In the genomic region with DNA sequence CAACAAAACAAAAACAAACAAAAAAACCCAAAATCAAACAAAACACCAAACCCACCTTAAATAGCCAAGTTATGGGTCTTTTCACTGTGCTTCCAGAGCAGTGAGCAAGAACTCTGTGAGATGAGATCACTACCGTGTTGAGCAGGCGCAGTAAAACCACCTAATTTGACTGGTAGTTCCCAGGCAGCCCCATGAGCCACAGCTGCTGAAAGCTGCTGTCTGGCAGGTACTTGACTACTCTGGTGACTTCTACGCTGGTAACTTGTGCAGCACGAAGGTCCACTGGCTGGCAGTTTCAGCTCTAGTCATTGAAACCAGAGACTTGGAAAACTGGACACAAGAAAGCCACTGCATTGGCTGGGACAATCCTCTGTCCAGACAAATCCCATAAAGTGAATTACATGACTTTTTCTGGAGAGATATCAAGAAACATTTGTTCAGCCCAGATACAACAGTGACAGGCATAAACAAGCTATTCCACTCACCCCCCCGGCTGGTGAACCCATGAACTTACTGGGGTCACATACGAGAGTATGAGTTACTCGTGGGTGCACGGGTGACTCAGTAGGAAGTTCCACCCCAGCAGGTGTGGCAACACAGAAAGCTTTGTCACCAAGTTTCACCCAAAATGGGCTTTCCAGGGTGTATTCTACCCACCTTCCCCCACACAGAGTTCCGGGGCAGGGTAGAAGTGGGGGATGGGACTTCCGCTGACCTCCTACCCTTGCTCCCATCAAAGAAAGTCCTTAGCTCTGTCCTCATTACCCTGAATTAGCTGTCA, we compare ENCODE assay signal across 11 mouse cellular contexts. TPM values are rescaled to one million over a fixed set of nuclear protein-coding genes. Genes with fewer than 3 reads are reported as not detected.
DNase-seq lines count a peak whose midpoint lies in the region; ATAC-seq and TF ChIP-seq lines count a peak whose summit lies in the region.
"Had no signal": no experiment of that assay in that cellular context is flagged by ENCODE, and none has a peak within 500 bp of the region (broad histone marks: within the 10 kb centered on the region; RNA-seq: fewer than 3 reads in every experiment).

No protein-coding gene starts in this region.

- H3K27me3 ChIP-seq in midbrain, embryonic 11.5 days (ENCODE audit: control insufficient read depth, insufficient read depth, low read length), result no peaks in the 10 kb centered on the region
- no peaks in the 10 kb centered on the region for H3K27me3 ChIP-seq in midbrain, postnatal 0 days (ENCODE audit: insufficient read depth, low read length)
- no peaks in the 10 kb centered on the region for H3K27me3 ChIP-seq in forebrain, embryonic 13.5 days
- H3K27me3 ChIP-seq: hindbrain, embryonic 12.5 days had no signal

- H3K9ac ChIP-seq in midbrain, embryonic 11.5 days (ENCODE audit: low read length), result no peak overlapping the region
- H3K9ac ChIP-seq in midbrain, postnatal 0 days (replicated peaks; ENCODE audit: low read length, poor library complexity, severe bottlenecking), result no peak overlapping the region
- H3K9ac ChIP-seq in forebrain, embryonic 13.5 days, result no peak overlapping the region
- H3K9ac ChIP-seq: hindbrain, embryonic 12.5 days had no signal

- no peaks in the 10 kb centered on the region for H3K4me1 ChIP-seq in midbrain, embryonic 11.5 days (ENCODE audit: control insufficient read depth, insufficient read depth, low read length)
- H3K4me1 ChIP-seq in midbrain, postnatal 0 days (ENCODE audit: insufficient read depth, low read length), result no peaks in the 10 kb centered on the region
- H3K4me1 ChIP-seq in forebrain, embryonic 13.5 days, result no peaks in the 10 kb centered on the region
- H3K4me1 ChIP-seq: hindbrain, embryonic 12.5 days had no signal

- H3K9me3 ChIP-seq in midbrain, embryonic 11.5 days (ENCODE audit: control insufficient read depth, low read length), result no peaks in the 10 kb centered on the region
- no peaks in the 10 kb centered on the region for H3K9me3 ChIP-seq in midbrain, postnatal 0 days (ENCODE audit: low read length)
- H3K9me3 ChIP-seq in forebrain, embryonic 13.5 days (replicated peaks), result no peaks in the 10 kb centered on the region
- H3K9me3 ChIP-seq: hindbrain, embryonic 12.5 days had no signal

- no peak overlapping the region for H3K27ac ChIP-seq in midbrain, embryonic 11.5 days (ENCODE audit: low read depth, low read length)
- H3K27ac ChIP-seq in midbrain, postnatal 0 days (ENCODE audit: low read depth, low read length), result no peak overlapping the region
- H3K27ac ChIP-seq in forebrain, embryonic 13.5 days, result no peak overlapping the region
- H3K27ac ChIP-seq: hindbrain, embryonic 12.5 days had no signal

- H3K4me3 ChIP-seq in midbrain, embryonic 11.5 days (ENCODE audit: low read depth, low read length), result no peak overlapping the region
- no peak overlapping the region for H3K4me3 ChIP-seq in midbrain, postnatal 0 days (ENCODE audit: low read depth, low read length)
- no peak overlapping the region for H3K4me3 ChIP-seq in forebrain, embryonic 13.5 days
- H3K4me3 ChIP-seq: hindbrain, embryonic 12.5 days had no signal

- TF ChIP-seq CTCF in midbrain, postnatal 0 days (IDR thresholded peaks at IDR 0.05), result no peak

- 84% methylated on average over 10 of the region's 10 CpGs for WGBS in midbrain, embryonic 11.5 days
- WGBS in midbrain, postnatal 0 days, result 82% methylated on average over 10 of the region's 10 CpGs
- WGBS in forebrain, embryonic 13.5 days, result 88% methylated on average over 10 of the region's 10 CpGs

- no peaks in the 10 kb centered on the region for H3K36me3 ChIP-seq in midbrain, embryonic 11.5 days (ENCODE audit: control insufficient read depth, insufficient read depth, low read length)
- H3K36me3 ChIP-seq in midbrain, postnatal 0 days (ENCODE audit: insufficient read depth, low read length), result no peaks in the 10 kb centered on the region
- no peaks in the 10 kb centered on the region for H3K36me3 ChIP-seq in forebrain, embryonic 13.5 days (ENCODE audit: poor library complexity, severe bottlenecking)
- H3K36me3 ChIP-seq: hindbrain, embryonic 12.5 days had no signal

- ATAC-seq in midbrain, embryonic 11.5 days (ENCODE audit: low FRiP score), result no peak
- ATAC-seq in midbrain, postnatal 0 days (ENCODE audit: low FRiP score), result no peak
- peak; percentile 64 for ATAC-seq in neutrophil, adult 5-6 weeks (ENCODE audit: extremely low read depth, insufficient number of reproducible peaks, low FRiP score, poor library complexity, severe bottlenecking)
- no peak for ATAC-seq in forebrain, embryonic 13.5 days

- H3K4me2 ChIP-seq in midbrain, embryonic 11.5 days, result no peak overlapping the region
- H3K4me2 ChIP-seq in midbrain, postnatal 0 days (ENCODE audit: low read depth, low read length, poor library complexity, severe bottlenecking), result no peak overlapping the region
- no peak overlapping the region for H3K4me2 ChIP-seq in forebrain, embryonic 13.5 days
- H3K4me2 ChIP-seq: hindbrain, embryonic 12.5 days had no signal

- DNase-seq in midbrain, embryonic 11.5 days (ENCODE audit: low spot score, missing footprints), result peak; percentile 76
- no peak for DNase-seq in midbrain, postnatal 0 days (ENCODE audit: low spot score)
- peak; percentile 57 for DNase-seq in ZHBTc4 (ENCODE audit: low read depth, low spot score)
- DNase-seq in thymus, postnatal 4 days, result peak; percentile 47
- DNase-seq in testis, postnatal 14 days (ENCODE audit: low spot score), result no peak
- no peak for DNase-seq in left cerebral cortex, adult 18-20 months (ENCODE audit: low spot score in 2 of 2)
- DNase-seq: gastrocnemius, postnatal 14 days; liver had no signal

RNA-seq across cellular contexts. Expression of gene Fbxo11, which starts 47.0 kb away (rescaled TPM):
- polyA plus RNA-seq in midbrain, embryonic 11.5 days (2014; fragmentation: Nextera tagmentation; extraction: Ambion mirVana), result 39.0 and 41.2 TPM in 2 replicates
- 48.5 and 76.9 TPM in 2 replicates for total RNA-seq in midbrain, postnatal 0 days (2014; rRNA removed)
- polyA plus RNA-seq in midbrain, postnatal 0 days (2015; fragmentation: Nextera tagmentation; extraction: Ambion mirVana), result 22.3 and 27.7 TPM in 2 replicates
- 91.3 and 91.4 TPM in 2 replicates for total RNA-seq in neutrophil, adult 5-6 weeks (2017)
- total RNA-seq in left cerebral cortex, adult 18-20 months (2021), result 100 to 1,000 TPM; 112 to 118 TPM
- polyA plus RNA-seq in forebrain, embryonic 13.5 days (2015; fragmentation: Nextera tagmentation; extraction: Ambion mirVana), result 28.0 and 28.6 TPM in 2 replicates

Comparison
In these comparisons a context has a peak if more than half of its experiments do, and no peak if none do; other contexts are left out.
1. DNase-seq: peak in midbrain, embryonic 11.5 days (single experiment), ZHBTc4 (single experiment) and thymus, postnatal 4 days (single experiment); none in midbrain, postnatal 0 days (single experiment), testis, postnatal 14 days (single experiment) and left cerebral cortex, adult 18-20 months (0 of 2).